Mouse (Mus musculus) E14TG2a.4 (cell line): ENCODE data around the gene Dao.

Experiments
- CTCF ChIP-seq: conservative IDR thresholded peaks from 2 replicates; pipeline ENCODE4 v1.5.1; 2014; ENCODE audit warnings: low read length
- NANOG ChIP-seq: IDR thresholded peaks from 2 replicates; pipeline ENCODE4 v1.6.1; 2014; ENCODE audit warnings: borderline replicate concordance, low read length, mixed read lengths

DNA sequence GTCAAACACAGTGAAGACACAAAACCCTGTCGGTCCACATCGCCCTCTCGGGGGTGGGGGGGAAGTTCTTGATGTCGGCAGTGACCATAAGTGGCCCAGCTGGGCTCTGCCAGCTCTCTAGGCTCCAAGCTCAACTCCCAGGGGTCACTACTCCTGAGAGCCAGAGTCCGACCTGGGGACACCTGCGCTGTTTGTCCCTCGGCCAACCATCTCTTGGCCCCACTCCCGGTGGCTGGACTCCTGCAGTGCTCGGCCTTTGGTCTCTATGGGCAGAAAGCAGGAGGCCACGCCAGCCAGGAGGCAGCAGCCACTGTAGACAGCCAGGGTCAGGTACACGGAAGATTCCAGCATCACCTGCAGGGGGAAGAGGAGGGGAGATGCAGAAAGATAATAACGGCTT lies 24.6 kb downstream of the Dao start:
- TF ChIP-seq CTCF (no peak), NANOG (no peak)
